Mouse (Mus musculus) erythroblast, embryonic 14.5 days (primary cell): ENCODE results near the gene Exosc2.

Experiments used
- GATA1 ChIP-seq: IDR thresholded peaks from 2 replicates; pipeline ENCODE4 v1.6.1; 2012; ENCODE audit warnings: low read length, inconsistent platforms, mixed read lengths
- TAL1 ChIP-seq: IDR thresholded peaks from 3 replicates; pipeline ENCODE4 v1.6.1; 2012; ENCODE audit warnings: low read length, inconsistent platforms, mixed read lengths

DNA sequence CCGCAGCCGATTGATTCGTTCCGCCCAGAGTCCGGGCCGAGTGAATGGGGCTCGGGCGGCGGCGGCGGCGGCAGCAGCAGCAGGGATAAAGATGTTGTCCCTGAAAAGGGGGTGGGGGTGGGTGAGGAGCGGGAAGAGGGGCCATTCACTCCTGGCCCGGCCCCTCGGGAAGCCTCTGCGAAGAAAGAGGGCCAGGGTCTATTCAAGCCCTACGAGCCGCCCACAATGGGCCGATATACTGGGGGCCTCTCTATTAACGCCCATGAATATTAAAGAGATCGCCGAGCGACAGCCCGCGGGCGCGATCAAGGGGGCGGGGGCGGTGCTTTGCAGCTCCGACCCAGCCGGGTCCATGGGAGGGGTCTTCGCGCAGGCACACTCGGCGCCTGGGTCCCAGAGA, 33.8 kb upstream of the Exosc2 start:
- TF ChIP-seq GATA1 (no peak), TAL1 (no peak)
